Mouse (Mus musculus) midbrain, embryonic 12.5 days (tissue): ENCODE data around the gene Gmeb1. TPM values are rescaled to one million over a fixed set of nuclear protein-coding genes. Genes with fewer than 3 reads are reported as not detected.

Experiments
- ATAC-seq: fragments of 200-750 bp; cut with Nextera tagmentation; 2 replicates; pipeline ENCODE4 v1.8.0; 2017; ENCODE audit warnings: low read depth, moderate TSS enrichment, moderate library complexity; ENCODE audit not compliant: low FRiP score
- H3K27ac ChIP-seq: fragments of 300-500 bp; sonication (generic); replicated peaks from 2 replicates; pipeline ENCODE4 v1.5.1; 2016; ENCODE audit warnings: mild to moderate bottlenecking
- H3K27me3 ChIP-seq: fragments of 300-500 bp; sonication (generic); 2 replicates; pipeline ENCODE4 v1.6.1; 2016; ENCODE audit warnings: mild to moderate bottlenecking
- H3K36me3 ChIP-seq: fragments of 300-500 bp; sonication (generic); 2 replicates; pipeline ENCODE4 v1.6.1; 2016
- H3K4me1 ChIP-seq: fragments of 300-500 bp; sonication (generic); 2 replicates; pipeline ENCODE4 v1.6.1; 2016
- H3K4me2 ChIP-seq: fragments of 300-500 bp; sonication (generic); replicated peaks from 2 replicates; pipeline ENCODE4 v1.6.1; 2016; ENCODE audit warnings: mild to moderate bottlenecking, moderate library complexity
- H3K4me3 ChIP-seq: fragments of 300-500 bp; sonication (generic); 2 replicates; pipeline ENCODE4 v1.5.1; 2016; ENCODE audit warnings: mild to moderate bottlenecking
- H3K9ac ChIP-seq: fragments of 300-500 bp; sonication (generic); replicated peaks from 2 replicates; pipeline ENCODE4 v1.6.1; 2016; ENCODE audit warnings: mild to moderate bottlenecking, moderate library complexity
- H3K9me3 ChIP-seq: fragments of 300-500 bp; sonication (generic); 2 replicates; pipeline ENCODE4 v1.6.1; 2016; ENCODE audit warnings: mild to moderate bottlenecking
- WGBS: fragments of 180-500 bp; shearing (Covaris S2); methylation state at CpG from one replicate; pipeline ENCODE4 v1.1.7; 2016; 5-methylcytosine and 5-hydroxymethylcytosine counted together
- microRNA-seq: library from miRNA; unstranded; fragments of <30 nt; microRNA quantifications from one replicate; pipeline ENCODE4, GENCODE M21; 2017
- polyA plus RNA-seq: library from polyadenylated mRNA; unstranded; fragments of >200 nt; fragmentation: Nextera tagmentation; extraction: Ambion mirVana; gene quantifications from 2 replicates; pipeline ENCODE4 v1.2.1, GENCODE M21; 2016

The Gmeb1 gene
- polyA plus RNA-seq, 1 experiment from 2014 or later: 46.4 TPM

GRCm38 (mm10) chr4:132181721-132182658, 79.4 kb downstream of the Gmeb1 start:
- Histone ChIP-seq H3K36me3 (peaks cover 39% of the 10 kb centered on the region), H3K9me3 (no peaks in the 10 kb centered on the region), H3K27ac (no peak overlapping the region), H3K4me1 (no peaks in the 10 kb centered on the region), H3K9ac (no peak overlapping the region), H3K27me3 (no peaks in the 10 kb centered on the region), H3K4me2 (no peak overlapping the region), H3K4me3 (no peak overlapping the region)
- WGBS: 75% methylated on average over 22 of the region's 22 CpGs
- no peak for ATAC-seq

DNA sequence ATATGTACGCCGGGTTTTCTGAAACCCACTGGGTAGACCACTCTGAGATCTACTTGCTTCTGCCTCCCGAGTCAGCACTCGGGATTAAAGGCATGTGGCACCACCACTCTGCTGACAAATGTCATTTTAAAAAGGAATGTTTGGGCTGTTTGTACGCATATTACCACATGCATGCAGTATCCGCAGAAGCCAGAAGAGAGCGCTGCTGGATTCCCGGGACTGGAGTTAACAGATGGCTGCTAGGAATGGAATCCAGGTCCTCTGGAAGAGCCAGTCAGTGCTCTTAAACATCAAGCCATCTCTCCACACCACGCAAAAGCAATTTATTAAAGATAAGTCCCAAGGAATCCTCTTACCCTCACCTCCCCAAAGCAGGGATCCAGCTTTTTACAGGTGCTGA, 80.7 kb downstream of the Gmeb1 start:
- no peaks in the 10 kb centered on the region for H3K4me1 ChIP-seq
- no peak overlapping the region for H3K27ac ChIP-seq
- no peak overlapping the region for H3K9ac ChIP-seq
- ATAC-seq: no peak
- H3K4me2 ChIP-seq: no peak overlapping the region
- 76% methylated on average over 9 of the region's 9 CpGs for whole genome bisulfite sequencing
- H3K9me3 ChIP-seq: no peaks in the 10 kb centered on the region
- H3K36me3 ChIP-seq: peaks cover 36% of the 10 kb centered on the region
- H3K27me3 ChIP-seq: no peaks in the 10 kb centered on the region
- H3K4me3 ChIP-seq: no peak overlapping the region

- peak; percentile 78; the same call in 1 of the 2 replicates for ATAC-seq
- WGBS: 13% methylated on average over 10 of the region's 10 CpGs
- Histone ChIP-seq H3K4me2 (no peak overlapping the region), H3K4me3 (no peak overlapping the region), H3K36me3 (peaks cover 18% of the 10 kb centered on the region), H3K9ac (no peak overlapping the region), H3K4me1 (no peaks in the 10 kb centered on the region), H3K27me3 (no peaks in the 10 kb centered on the region), H3K9me3 (no peaks in the 10 kb centered on the region), H3K27ac (peak overlapping the region; percentile 42; the same call in 1 of the 2 replicates)
Observed at GRCm38 (mm10) chr4:132178630-132179059, 82.8 kb downstream of the Gmeb1 start.

DNA sequence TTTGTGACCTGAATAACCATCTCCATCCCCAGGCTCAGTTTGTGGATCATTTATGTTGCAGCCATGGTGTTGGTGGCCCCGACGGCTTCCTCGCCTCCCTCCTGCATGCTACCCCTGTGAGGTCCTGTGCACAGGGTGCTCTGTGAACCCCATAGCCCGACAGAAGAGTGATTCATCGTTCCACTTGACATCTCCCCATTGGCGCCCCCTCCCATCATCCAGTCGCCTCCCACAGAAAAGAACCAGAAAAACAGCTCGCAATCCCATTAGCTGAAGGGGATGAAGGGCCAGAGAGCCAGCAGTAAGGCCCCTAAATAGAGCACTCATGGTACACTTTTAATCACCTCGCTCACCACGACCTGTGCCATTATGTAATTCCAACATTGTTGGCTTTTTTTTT, 84.9 kb downstream of the Gmeb1 start:
- Histone ChIP-seq H3K4me3 (no peak overlapping the region), H3K4me1 (peaks cover 3% of the 10 kb centered on the region; the same call in 1 of the 2 replicates), H3K4me2 (no peak overlapping the region), H3K27ac (no peak overlapping the region), H3K9me3 (no peaks in the 10 kb centered on the region), H3K9ac (no peak overlapping the region), H3K36me3 (0 out of 2 replicates have a peak, but pooled peaks cover 3% of the 10 kb centered on the region), H3K27me3 (no peaks in the 10 kb centered on the region)
- 54% methylated on average over 10 of the region's 10 CpGs for WGBS
- ATAC-seq: no peak

Small RNAs within 50 kb of the gene (microRNA-seq; reads per million reads assigned to microRNA genes)
- gene Gm22033: not detected

Other genes starting within 250 kb of the Gmeb1 start
- gene Gm10300, start 186.9 kb downstream of the Gmeb1 start, polyA plus RNA-seq: 0.15 TPM in 1 of 2 replicates, not detected in the other
- gene Epb41, start 186.3 kb downstream of the Gmeb1 start, polyA plus RNA-seq: 227 and 251 TPM in 2 replicates
- 0.10 TPM in 1 of 2 replicates, not detected in the other for gene Oprd1, start 117.1 kb downstream of the Gmeb1 start, polyA plus RNA-seq
- gene Ythdf2, start 49.3 kb downstream of the Gmeb1 start, polyA plus RNA-seq: 150 and 151 TPM in 2 replicates
- 58.3 and 63.8 TPM in 2 replicates for gene Taf12, start 12.8 kb upstream of the Gmeb1 start, polyA plus RNA-seq
- gene Rab42, start 41.8 kb upstream of the Gmeb1 start, polyA plus RNA-seq: 0.42 and 1.5 TPM in 2 replicates
- gene Trnau1ap, start 67.9 kb upstream of the Gmeb1 start, polyA plus RNA-seq: 79.2 and 80.6 TPM in 2 replicates
- gene Rcc1, start 92.0 kb upstream of the Gmeb1 start, polyA plus RNA-seq: 90.2 and 92.9 TPM in 2 replicates
- gene Phactr4, start 160.9 kb upstream of the Gmeb1 start, polyA plus RNA-seq: 19.7 and 20.7 TPM in 2 replicates
- 22.2 and 27.3 TPM in 2 replicates for gene Med18, start 202.3 kb upstream of the Gmeb1 start, polyA plus RNA-seq
- gene Sesn2, start 248.9 kb upstream of the Gmeb1 start, polyA plus RNA-seq: 11.7 TPM in 2 replicates